Mouse (Mus musculus) layer of hippocampus, adult 18-20 months (tissue): Measurements from ENCODE around the gene Qtrt2. TPM values are rescaled to one million over a fixed set of nuclear protein-coding genes. Genes with fewer than 3 reads are reported as not detected.

Experiments used
- DNase-seq, 2 experiments: peaks; one replicate each; pipeline ENCODE4 v3.0.0; 2022; ENCODE audit warnings: low spot score in 2 of 2
- long read RNA-seq: library from polyadenylated mRNA; stranded (forward); transcript quantifications from one replicate; pipeline ENCODE4 v2.0.0, GENCODE M21; 2021
- total RNA-seq, 2 experiments: library from RNA; stranded (reverse); gene quantifications; 2 replicates each; pipeline ENCODE4 v1.2.3; 2021

The Qtrt2 gene
- 10 to 100 TPM; 32.5 to 39.2 TPM for total RNA-seq
- long read RNA-seq, partial matches to known transcripts = 4 of 17 reads
- long read RNA-seq, other reads (novel, unspliced or antisense) = 13 of 17 reads

DNA sequence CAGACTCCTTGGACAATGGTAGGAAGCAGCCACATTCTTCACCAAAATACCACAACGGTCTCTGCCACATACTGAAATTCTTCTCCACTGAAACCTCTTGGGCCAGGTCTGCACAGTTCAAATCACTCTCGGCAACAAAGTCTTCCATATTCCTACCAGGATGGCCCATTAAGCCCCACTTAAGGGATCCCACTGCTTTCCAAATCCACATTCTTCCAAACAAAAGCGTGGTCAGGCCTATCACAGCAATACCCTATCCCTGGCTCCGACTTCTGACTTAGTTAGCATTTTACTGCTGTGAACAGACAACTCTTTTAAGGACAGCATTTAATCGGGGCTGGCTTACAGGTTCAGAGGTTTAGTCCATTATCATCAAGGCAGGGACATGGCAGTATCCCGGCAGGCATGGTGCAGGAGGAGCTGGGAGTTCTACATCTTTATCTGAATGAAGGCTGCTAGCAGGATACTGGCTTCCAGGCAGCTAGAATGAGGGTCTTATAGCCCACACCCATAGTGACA is at the start of gene Qtrt2:
Qtrt2 (minus strand) TSS at position 469 of the 519 bp plus-strand sequence.
- no peak for DNase-seq

DNA sequence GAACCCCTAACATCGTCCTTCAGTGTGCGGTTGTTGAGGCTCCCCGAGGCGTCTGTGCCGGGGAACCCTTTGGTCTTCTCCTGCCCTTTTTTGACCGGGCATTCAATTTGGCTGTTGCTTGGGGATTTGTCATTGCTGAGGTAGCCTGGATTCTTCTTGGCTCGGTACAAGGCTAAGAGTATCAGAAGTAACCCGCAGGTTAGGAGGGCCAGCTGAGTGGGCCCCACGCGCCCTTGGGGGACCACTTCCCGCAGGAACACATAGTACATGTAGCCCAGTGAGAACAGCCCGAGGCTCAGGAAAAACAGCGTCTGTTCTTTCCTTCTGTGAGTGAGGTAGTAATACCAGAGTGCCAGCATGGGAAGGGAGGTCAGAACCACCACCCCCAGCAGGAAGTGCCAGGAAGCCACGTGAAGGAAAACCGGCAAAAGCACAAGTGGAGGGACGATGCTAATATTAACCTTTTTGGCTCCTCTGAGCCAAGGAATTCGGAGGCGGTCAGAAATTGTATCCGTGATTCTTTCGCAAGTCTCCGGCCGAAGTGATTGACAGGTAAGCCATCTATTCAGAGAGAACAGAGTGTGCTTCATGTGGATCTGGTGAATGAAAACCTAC is 47.1 kb upstream of the Qtrt2 start:
- no peak for DNase-seq

DNA sequence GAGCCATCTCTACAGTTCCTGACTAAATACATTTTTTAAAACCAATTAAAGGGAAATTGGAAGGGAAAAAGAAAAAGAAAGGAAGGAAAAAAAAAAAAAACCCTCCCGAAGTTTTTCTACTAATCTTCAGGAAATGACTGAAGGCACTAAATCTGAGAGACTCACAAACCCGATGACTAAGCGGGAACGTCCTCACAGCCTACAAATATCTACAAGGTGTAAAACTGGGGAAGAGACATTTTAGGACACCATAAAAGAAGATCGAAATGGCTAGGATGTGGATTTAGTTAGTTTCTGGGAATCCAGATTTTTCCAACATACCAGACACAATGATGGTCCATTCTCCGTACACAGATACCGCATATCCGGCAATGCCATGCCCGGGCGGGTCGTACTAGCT is 46.5 kb upstream of the Qtrt2 start:
- DNase-seq = no peak

- DNase-seq = no peak
These were observed 45.8 kb upstream of the Qtrt2 start for GRCm38 (mm10) chr16:43972391-43972790.

DNA sequence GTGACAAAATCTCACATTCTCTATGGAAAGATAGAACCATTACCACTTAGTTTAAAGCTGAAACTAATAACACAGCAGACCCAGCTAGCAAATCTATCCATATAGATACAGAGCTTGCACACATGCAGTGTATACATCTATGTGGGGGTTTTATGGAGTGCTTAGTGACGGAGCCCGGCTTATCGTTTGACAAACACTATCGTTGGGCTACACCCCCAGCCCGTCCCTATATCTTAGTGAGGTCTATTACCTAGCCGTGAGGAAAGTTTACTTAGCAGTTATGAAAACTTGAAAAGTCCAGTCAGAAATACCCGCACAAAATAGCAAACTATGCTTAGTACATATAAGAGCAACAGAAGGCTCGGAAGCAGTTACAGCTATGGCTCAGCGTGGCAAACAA is 45.1 kb upstream of the Qtrt2 start:
- no peak for DNase-seq

- no peak for DNase-seq
These were observed 44.6 kb upstream of the Qtrt2 start for GRCm38 (mm10) chr16:43971189-43971588.

- DNase-seq = no peak
These were observed 43.8 kb upstream of the Qtrt2 start for GRCm38 (mm10) chr16:43970426-43970825.

GRCm38 (mm10) chr16:43965781-43966389 is 39.3 kb upstream of the Qtrt2 start:
- DNase-seq = no peak

GRCm38 (mm10) chr16:43963780-43964179 is 37.2 kb upstream of the Qtrt2 start:
- DNase-seq = no peak

- no peak for DNase-seq
These were observed 36.7 kb upstream of the Qtrt2 start for GRCm38 (mm10) chr16:43963291-43963690.

DNA sequence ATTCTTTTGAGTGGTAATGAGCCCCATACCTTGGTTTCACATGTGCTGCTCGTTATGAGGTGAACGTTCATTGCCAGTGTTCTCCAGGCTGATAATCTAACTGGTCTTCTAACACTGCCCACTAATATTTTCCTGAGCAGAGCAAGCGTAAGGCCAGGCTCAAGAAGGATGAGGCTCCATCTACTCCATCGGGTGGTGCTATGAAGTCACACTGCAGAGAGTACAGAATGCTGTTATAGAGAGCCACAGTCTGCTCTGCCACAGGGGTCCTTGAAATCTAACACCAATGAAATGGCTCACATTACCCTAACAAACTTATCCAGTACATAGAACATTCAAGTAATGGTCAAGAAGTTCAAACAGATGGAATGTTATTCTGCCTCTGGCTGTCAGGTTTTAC is 31.4 kb upstream of the Qtrt2 start:
- DNase-seq = no peak

DNA sequence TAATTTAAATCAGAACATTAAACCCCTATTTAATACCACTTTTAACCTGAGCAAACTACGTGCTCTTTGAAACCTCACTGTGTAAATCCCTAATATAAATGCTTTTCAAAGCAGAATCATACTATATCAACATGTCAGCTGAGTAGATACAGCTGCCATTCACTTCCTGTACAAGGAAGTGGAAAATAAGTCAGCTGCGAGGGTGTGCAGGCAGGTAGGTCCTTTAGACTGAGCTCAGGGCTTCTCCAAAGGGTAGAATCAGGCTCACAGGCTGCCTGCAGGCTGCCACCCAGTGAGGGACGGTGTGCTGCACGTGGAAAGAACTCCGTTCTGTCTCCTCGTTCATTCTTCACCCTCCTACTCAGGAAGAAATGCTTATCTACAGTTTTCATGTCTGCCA is 28.3 kb upstream of the Qtrt2 start:
- DNase-seq = no peak

DNA sequence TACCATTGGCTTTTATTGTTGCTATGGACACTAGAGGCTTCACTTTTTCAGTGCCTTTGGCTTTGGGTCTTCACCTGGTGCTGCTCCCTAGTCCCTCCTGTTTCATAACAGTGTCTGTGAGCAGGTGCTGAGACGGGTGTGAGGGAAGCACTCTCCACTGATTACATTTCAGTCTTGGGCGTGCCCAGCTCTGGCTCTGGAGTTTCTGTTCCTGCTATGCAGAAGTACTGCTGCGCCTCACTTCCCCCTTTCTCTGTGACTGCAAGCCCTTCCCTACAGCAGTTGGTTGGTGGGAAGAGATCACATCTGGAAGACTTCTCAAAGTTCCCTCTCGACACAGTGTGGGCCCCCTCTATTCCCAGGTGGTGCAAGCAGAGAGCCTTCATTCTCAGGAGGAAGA is 25.0 kb upstream of the Qtrt2 start:
- DNase-seq = no peak

- peak in 1 of 2 experiments; percentile 62 for DNase-seq
These were observed 19.3 kb upstream of the Qtrt2 start for GRCm38 (mm10) chr16:43945869-43946268.

- no peak for DNase-seq
These were observed 18.7 kb upstream of the Qtrt2 start for GRCm38 (mm10) chr16:43945351-43945750.

DNA sequence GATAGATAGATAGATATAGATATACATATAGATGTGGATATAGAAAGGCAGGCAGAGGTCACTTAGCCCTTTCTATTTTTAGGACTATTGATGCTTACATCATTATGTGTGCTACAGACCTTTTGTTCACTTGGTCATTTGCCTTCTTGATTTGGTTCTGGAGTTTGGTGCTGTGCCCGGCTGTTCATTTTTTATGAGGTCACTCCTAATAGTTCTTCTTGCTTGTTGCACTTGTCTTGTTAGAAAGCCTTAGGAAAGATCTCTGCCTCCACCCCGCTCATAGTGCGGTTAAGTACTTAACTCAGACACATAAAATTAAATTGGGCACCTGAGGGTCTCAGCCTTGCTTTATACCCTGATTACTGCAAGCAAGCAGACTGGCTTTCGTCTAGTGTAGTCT is 14.2 kb upstream of the Qtrt2 start:
- DNase-seq = no peak

- no peak for DNase-seq
These were observed 9.3 kb upstream of the Qtrt2 start for GRCm38 (mm10) chr16:43935892-43936291.

- no peak for DNase-seq
These were observed 8.8 kb upstream of the Qtrt2 start for GRCm38 (mm10) chr16:43935367-43935766.

DNA sequence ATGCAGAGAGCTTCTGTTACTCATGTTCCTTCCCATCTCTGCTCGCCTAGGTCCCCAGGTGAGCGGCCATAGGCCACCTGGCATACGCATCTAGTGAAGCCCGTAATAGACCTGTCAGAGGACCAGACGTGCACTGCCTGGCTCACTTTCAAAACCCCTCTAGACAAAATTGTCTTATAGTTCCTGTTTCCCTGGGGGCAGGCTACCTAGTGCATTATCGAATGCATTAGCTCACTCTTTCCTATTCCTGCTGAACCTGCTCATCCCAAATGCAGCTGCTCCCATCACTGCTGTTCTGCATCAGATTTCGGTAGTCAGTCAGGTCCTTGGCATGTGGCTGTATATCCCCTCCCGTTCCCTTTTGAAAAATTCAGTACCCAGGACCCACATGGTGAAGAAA is 8.2 kb upstream of the Qtrt2 start:
- DNase-seq = no peak

DNA sequence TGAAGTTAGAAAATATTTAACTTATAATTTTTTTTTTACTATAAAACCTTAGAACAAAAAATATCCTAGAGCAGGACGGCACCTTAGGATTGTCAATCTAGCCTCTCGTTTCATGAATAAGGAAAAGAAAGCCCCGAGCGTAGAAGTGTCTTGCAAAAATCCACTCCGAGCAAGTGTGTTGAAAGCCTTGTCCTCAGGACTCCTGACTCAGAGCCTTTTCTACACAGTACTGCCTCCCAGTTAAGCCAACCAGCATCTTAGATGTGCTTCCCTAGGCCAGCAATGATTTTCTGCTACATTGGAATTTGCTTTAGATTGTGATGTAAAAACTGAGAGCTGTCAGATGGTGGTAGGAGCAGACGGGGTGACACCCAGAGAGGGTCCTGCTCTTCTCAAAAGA is 6.4 kb upstream of the Qtrt2 start:
- no peak for DNase-seq

- DNase-seq = peak in 1 of 2 experiments; percentile 22
These were observed 5.7 kb upstream of the Qtrt2 start for GRCm38 (mm10) chr16:43932319-43932718.

DNA sequence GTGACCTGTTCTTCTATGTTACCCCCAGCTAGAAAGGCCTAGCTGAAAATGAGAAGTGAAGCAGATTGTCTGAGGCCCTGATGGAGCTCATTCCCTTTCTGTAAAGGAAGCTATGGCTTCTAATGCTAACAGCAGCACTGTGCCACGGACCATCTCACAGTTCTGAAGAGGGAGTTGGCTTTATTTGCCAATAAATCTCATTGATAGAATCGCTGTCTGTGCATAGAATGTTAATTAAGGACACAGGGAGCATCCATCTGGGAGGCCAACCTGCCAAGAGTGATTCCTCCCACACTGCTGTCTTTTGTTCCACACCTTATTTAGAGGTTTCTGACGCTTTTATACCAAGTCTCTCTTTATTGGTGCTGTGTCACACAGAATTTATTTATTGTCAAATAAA is 4.9 kb upstream of the Qtrt2 start:
- peak in 1 of 2 experiments; percentile 70 for DNase-seq

DNA sequence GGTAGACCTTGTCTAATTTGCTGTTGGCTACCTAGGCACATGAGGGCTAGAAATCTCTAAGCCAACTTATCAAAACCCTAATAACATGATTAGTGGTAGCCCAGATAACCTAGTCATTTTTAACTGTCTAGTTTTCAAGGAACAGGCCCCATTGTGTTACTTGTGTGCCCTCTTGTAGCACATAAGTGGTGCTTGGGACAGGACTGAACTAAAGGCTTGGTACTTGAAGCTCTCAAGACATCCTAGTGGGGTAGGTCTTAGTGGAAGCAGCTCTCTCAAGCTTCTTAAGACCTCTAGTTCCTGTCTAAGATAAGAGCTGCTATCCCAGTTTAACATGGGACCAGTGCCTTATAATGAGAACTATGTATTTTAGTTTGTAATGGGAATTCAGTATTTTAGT is 4.0 kb upstream of the Qtrt2 start:
- no peak for DNase-seq
